Mouse (Mus musculus): ENCODE data around the gene Mcm8. TPM values are rescaled to one million over a fixed set of nuclear protein-coding genes. Genes with fewer than 3 reads are reported as not detected.

Mcm8 gene
- polyA plus RNA-seq (2016; fragmentation: Nextera tagmentation; extraction: Ambion mirVana), result 22.1 and 23.3 TPM in 2 replicates

- under 1% methylated on average over 59 of the region's 59 CpGs for WGBS
- H3K36me3 ChIP-seq, result peaks cover 28% of the 10 kb centered on the region
- ATAC-seq (ENCODE audit: insufficient number of reproducible peaks, insufficient read depth, low FRiP score, low TSS enrichment, low read depth), result peak; percentile 99
Measured at GRCm38 (mm10) chr2:132815608-132816314, at the start of gene Mcm8, which contains the start of gene Trmt6. Gene Mcm8, plus strand, starts transcription at chr2:132816141. Gene Trmt6, minus strand, starts transcription at chr2:132816055.

GRCm38 (mm10) chr2:132770822-132771221 is 45.1 kb upstream of the Mcm8 start:
- H3K27me3 ChIP-seq, result no peaks in the 10 kb centered on the region
- no peaks in the 10 kb centered on the region for H3K9me3 ChIP-seq
- no peaks in the 10 kb centered on the region for H3K36me3 ChIP-seq
- H3K4me3 ChIP-seq (replicated peaks), result no peak overlapping the region
- no peak overlapping the region for H3K9ac ChIP-seq (replicated peaks)
- H3K27ac ChIP-seq, result no peak overlapping the region
- ATAC-seq (ENCODE audit: insufficient number of reproducible peaks, insufficient read depth, low FRiP score, low TSS enrichment, low read depth), result no peak
- 59% methylated on average over 1 of the region's 1 CpGs for WGBS
- H3K4me1 ChIP-seq (replicated peaks), result no peaks in the 10 kb centered on the region
- H3K4me2 ChIP-seq, result no peak overlapping the region

More at GRCm38 (mm10) chr2:132815608-132816314, at the start of gene Mcm8, which contains the start of gene Trmt6:
- Histone ChIP-seq H3K4me3 (replicated peaks) (peak within 1 kb of the TSS; percentile 81), H3K9me3 (no peaks in the 10 kb centered on the region), H3K4me2 (peak within 1 kb of the TSS; percentile 72), H3K27me3 (no peaks in the 10 kb centered on the region), H3K27ac (peak within 1 kb of the TSS; percentile 72), H3K9ac (replicated peaks) (peak within 1 kb of the TSS; percentile 85), H3K4me1 (replicated peaks) (peaks cover 14% of the 10 kb centered on the region)

DNA sequence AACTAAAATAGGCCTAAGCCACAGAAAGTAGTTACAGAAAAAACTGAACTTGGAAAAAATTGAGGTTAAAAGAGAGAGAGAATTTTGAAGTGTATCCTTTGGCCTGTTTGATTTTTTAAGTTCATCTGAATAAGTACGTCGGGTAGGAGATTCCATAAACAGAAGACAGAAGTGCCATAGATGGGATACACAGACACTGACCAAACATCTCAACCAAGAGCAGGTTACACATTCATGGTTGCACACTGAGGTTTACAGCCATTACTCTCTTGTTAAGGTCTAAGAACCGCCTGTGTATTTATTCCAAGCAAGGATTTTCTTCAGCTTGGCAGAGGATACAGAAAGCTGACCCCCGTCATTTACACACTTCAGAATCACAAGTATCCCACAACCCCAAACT is 35.0 kb upstream of the Mcm8 start, which contains the start of gene Chgb:
Gene Chgb (plus strand): TSS at position 301 of the 400 bp plus-strand sequence.
- Histone ChIP-seq H3K9me3 (no peaks in the 10 kb centered on the region), H3K4me1 (replicated peaks) (no peaks in the 10 kb centered on the region; the same call in 1 of the 2 replicates), H3K4me2 (peak within 1 kb of the TSS; percentile 86), H3K9ac (replicated peaks) (no peak within 1 kb of the TSS), H3K36me3 (no peaks in the 10 kb centered on the region), H3K27ac (no peak within 1 kb of the TSS), H3K4me3 (replicated peaks) (peak within 1 kb of the TSS; percentile 44), H3K27me3 (peaks cover 14% of the 10 kb centered on the region)
- WGBS, result 11% methylated on average over 4 of the region's 4 CpGs
- no peak for ATAC-seq (ENCODE audit: insufficient number of reproducible peaks, insufficient read depth, low FRiP score, low TSS enrichment, low read depth)

- Histone ChIP-seq H3K4me2 (peak overlapping the region; percentile 86), H3K4me3 (replicated peaks) (peak overlapping the region; percentile 44), H3K4me1 (replicated peaks) (no peaks in the 10 kb centered on the region; the same call in 1 of the 2 replicates), H3K27ac (no peak overlapping the region), H3K36me3 (no peaks in the 10 kb centered on the region), H3K9me3 (no peaks in the 10 kb centered on the region), H3K9ac (replicated peaks) (no peak overlapping the region), H3K27me3 (peaks cover 14% of the 10 kb centered on the region)
- peak; percentile 99 for ATAC-seq (ENCODE audit: insufficient number of reproducible peaks, insufficient read depth, low FRiP score, low TSS enrichment, low read depth)
- under 1% methylated on average over 40 of the region's 41 CpGs for WGBS
Measured at GRCm38 (mm10) chr2:132781439-132782068, 34.4 kb upstream of the Mcm8 start.

DNA sequence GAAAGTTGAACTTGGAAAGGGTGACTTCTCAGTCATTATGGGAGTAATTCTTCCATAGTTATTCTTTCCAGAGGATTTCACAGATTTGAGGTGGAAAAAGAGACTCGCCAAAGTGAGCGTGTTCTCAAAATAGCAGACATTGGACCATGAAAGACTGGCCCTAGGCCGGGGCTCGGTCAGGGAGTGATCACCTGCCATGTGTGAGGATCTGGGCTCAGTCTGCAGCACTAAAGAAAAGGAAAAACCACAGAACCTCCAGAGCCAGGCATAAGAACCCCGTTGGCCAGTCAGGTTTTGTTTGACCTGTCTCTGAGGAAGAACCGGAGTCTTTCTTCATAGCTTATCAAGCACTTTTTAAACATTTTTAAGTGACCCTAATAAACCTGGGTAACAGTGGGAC is 31.9 kb upstream of the Mcm8 start:
- ATAC-seq (ENCODE audit: insufficient number of reproducible peaks, insufficient read depth, low FRiP score, low TSS enrichment, low read depth), result no peak
- Histone ChIP-seq H3K27me3 (peaks cover 14% of the 10 kb centered on the region), H3K4me2 (no peak overlapping the region), H3K4me3 (replicated peaks) (no peak overlapping the region), H3K9ac (replicated peaks) (no peak overlapping the region), H3K4me1 (replicated peaks) (no peaks in the 10 kb centered on the region; the same call in 1 of the 2 replicates), H3K9me3 (no peaks in the 10 kb centered on the region), H3K27ac (no peak overlapping the region), H3K36me3 (no peaks in the 10 kb centered on the region)
- 83% methylated on average over 6 of the region's 6 CpGs for whole genome bisulfite sequencing

DNA sequence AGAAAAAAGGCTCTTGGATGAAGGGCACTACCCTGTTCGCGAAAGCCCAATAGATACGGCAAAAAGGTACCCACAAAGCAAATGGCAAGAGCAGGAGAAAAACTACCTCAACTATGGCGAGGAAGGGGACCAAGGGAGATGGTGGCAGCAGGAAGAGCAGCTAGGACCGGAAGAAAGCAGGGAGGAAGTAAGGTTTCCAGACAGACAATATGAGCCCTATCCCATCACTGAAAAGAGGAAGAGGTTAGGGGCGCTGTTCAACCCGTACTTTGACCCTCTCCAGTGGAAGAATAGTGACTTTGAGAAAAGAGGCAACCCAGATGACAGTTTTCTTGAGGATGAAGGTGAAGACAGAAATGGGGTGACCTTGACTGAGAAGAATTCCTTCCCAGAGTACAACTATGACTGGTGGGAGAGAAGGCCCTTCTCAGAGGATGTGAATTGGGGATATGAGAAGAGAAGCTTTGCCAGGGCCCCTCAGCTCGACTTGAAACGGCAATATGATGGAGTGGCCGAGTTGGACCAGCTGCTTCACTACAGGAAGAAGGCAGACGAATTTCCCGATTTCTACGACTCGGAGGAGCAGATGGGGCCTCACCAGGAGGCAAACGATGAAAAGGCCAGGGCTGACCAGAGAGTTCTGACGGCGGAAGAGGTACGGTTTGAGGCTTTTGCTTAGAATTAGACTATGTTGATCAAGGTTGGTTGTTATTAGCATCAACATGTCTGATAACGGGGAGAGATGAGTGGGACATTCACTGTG is 22.3 kb upstream of the Mcm8 start:
- H3K36me3 ChIP-seq, result no peaks in the 10 kb centered on the region
- H3K4me3 ChIP-seq (replicated peaks), result no peak overlapping the region
- H3K27me3 ChIP-seq, result no peaks in the 10 kb centered on the region
- no peak for ATAC-seq (ENCODE audit: insufficient number of reproducible peaks, insufficient read depth, low FRiP score, low TSS enrichment, low read depth)
- no peak overlapping the region for H3K4me2 ChIP-seq
- H3K4me1 ChIP-seq (replicated peaks), result no peaks in the 10 kb centered on the region
- H3K27ac ChIP-seq, result no peak overlapping the region
- no peaks in the 10 kb centered on the region for H3K9me3 ChIP-seq
- 87% methylated on average over 19 of the region's 19 CpGs for WGBS
- H3K9ac ChIP-seq (replicated peaks), result no peak overlapping the region

- Histone ChIP-seq H3K4me3 (replicated peaks) (no peak overlapping the region), H3K27me3 (no peaks in the 10 kb centered on the region), H3K9me3 (no peaks in the 10 kb centered on the region), H3K36me3 (no peaks in the 10 kb centered on the region), H3K9ac (replicated peaks) (no peak overlapping the region), H3K27ac (no peak overlapping the region), H3K4me2 (no peak overlapping the region), H3K4me1 (replicated peaks) (no peaks in the 10 kb centered on the region)
- ATAC-seq (ENCODE audit: insufficient number of reproducible peaks, insufficient read depth, low FRiP score, low TSS enrichment, low read depth), result no peak
- 87% methylated on average over 7 of the region's 7 CpGs for WGBS
Measured at GRCm38 (mm10) chr2:132794204-132794586, 21.7 kb upstream of the Mcm8 start.

DNA sequence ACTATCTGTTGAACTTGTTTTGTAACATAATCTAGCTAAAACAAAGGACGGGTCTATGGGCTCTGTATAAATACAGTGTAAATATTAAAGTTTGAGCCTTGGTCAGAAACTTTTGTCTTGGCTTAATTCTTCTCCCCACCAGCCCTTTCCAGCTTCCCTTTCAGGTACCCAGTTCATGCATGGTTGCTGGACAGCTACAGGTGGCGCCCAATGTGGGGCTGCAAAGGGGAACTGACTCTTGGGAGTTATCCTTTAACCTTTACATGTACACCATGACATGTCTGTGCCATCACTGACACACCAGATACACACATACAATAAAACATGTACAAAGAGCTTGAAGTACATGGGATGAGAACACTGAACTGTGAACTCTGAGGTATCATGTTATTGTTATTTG is 13.0 kb upstream of the Mcm8 start:
- H3K36me3 ChIP-seq, result peaks cover 52% of the 10 kb centered on the region
- H3K27ac ChIP-seq, result no peak overlapping the region
- 90% methylated on average over 2 of the region's 2 CpGs for WGBS
- no peaks in the 10 kb centered on the region for H3K4me1 ChIP-seq (replicated peaks)
- ATAC-seq (ENCODE audit: insufficient number of reproducible peaks, insufficient read depth, low FRiP score, low TSS enrichment, low read depth), result no peak
- no peak overlapping the region for H3K4me2 ChIP-seq
- no peaks in the 10 kb centered on the region for H3K27me3 ChIP-seq
- no peak overlapping the region for H3K4me3 ChIP-seq (replicated peaks)
- H3K9ac ChIP-seq (replicated peaks), result no peak overlapping the region
- H3K9me3 ChIP-seq, result no peaks in the 10 kb centered on the region

DNA sequence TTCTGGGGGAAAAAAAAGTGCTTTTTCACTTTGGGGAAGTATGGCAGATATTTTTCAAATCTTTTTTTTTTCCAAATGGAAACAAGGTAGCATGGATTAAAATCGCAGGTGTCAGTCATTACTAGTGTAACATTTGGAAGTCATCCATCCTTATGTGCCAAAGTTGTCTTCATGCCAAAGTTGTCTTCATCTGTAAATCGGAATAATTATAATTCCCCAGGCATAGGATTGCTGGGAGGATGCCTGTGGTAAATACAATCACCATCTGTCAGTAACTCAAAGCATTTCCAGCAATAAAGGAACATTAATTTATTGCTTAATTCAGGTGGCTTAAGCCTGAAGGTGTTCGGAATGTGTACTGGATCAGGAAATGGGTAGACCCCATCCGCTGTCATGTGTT is 25.1 kb downstream of the Mcm8 start:
- Histone ChIP-seq H3K27ac (no peak overlapping the region), H3K27me3 (no peaks in the 10 kb centered on the region), H3K36me3 (peaks cover 43% of the 10 kb centered on the region), H3K9ac (replicated peaks) (no peak overlapping the region), H3K9me3 (no peaks in the 10 kb centered on the region), H3K4me3 (replicated peaks) (no peak overlapping the region), H3K4me2 (no peak overlapping the region), H3K4me1 (replicated peaks) (no peaks in the 10 kb centered on the region)
- no peak for ATAC-seq (ENCODE audit: insufficient number of reproducible peaks, insufficient read depth, low FRiP score, low TSS enrichment, low read depth)
- 92% methylated on average over 4 of the region's 4 CpGs for WGBS

GRCm38 (mm10) chr2:132846407-132847358 is 30.7 kb downstream of the Mcm8 start, which contains the start of gene Crls1:
Gene Crls1, plus strand, starts transcription at chr2:132846666.
- H3K4me1 ChIP-seq (replicated peaks), result peaks cover 14% of the 10 kb centered on the region

More at GRCm38 (mm10) chr2:132846407-132847358, 30.7 kb downstream of the Mcm8 start, which contains the start of gene Crls1:
- Histone ChIP-seq H3K27ac (peak within 1 kb of the TSS; percentile 86), H3K9me3 (no peaks in the 10 kb centered on the region), H3K4me2 (peak within 1 kb of the TSS; percentile 65), H3K4me3 (replicated peaks) (peak within 1 kb of the TSS; percentile 95), H3K9ac (replicated peaks) (peak within 1 kb of the TSS; percentile 96), H3K27me3 (no peaks in the 10 kb centered on the region), H3K36me3 (peaks cover 18% of the 10 kb centered on the region)
- ATAC-seq (ENCODE audit: insufficient number of reproducible peaks, insufficient read depth, low FRiP score, low TSS enrichment, low read depth), result peak; percentile 90
- WGBS, result under 1% methylated on average over 89 of the region's 96 CpGs

Measured in limb, embryonic 12.5 days (tissue).